Mouse (Mus musculus): ENCODE results near the gene Cd27. TPM values are rescaled to one million over a fixed set of nuclear protein-coding genes. Genes with fewer than 3 reads are reported as not detected.
"Not testable (repeated sequence)": the region's sequence is repeated elsewhere in the genome, so short reads cannot be mapped to it uniquely, and the experiment has no call there.

The Cd27 gene
- polyA plus RNA-seq, 1 experiment from 2014 or later = 2.3 TPM

- 23% methylated on average over 17 of the region's 17 CpGs for WGBS
- Histone ChIP-seq H3K4me2 (ENCODE audit: low read depth, low read length, severe bottlenecking) (peak overlapping the region; percentile 24; the same call in 1 of the 2 replicates), H3K4me3 (ENCODE audit: low read depth, low read length) (no peak overlapping the region), H3K9me3 (ENCODE audit: control insufficient read depth, low read length) (no peaks in the 10 kb centered on the region), H3K27ac (ENCODE audit: low read depth, low read length) (no peak overlapping the region), H3K9ac (ENCODE audit: low read length) (peak overlapping the region; percentile 33; the same call in 1 of the 2 replicates), H3K36me3 (ENCODE audit: control insufficient read depth, insufficient read depth, low read length) (no peaks in the 10 kb centered on the region), H3K27me3 (ENCODE audit: control insufficient read depth, insufficient read depth, low read length) (no peaks in the 10 kb centered on the region), H3K4me1 (replicated peaks; ENCODE audit: control insufficient read depth, insufficient read depth, low read length) (no peaks in the 10 kb centered on the region)
- peak; percentile 88 for ATAC-seq (replicated peaks; ENCODE audit: low FRiP score)
- DNase-seq (ENCODE audit: low spot score) = peak; percentile 89
Observed at GRCm38 (mm10) chr6:125271455-125272227, 34.8 kb upstream of the Cd27 start.

GRCm38 (mm10) chr6:125268799-125269198 is 32.0 kb upstream of the Cd27 start:
- no peak overlapping the region for H3K4me2 ChIP-seq (ENCODE audit: low read depth, low read length, severe bottlenecking)
- ATAC-seq (replicated peaks; ENCODE audit: low FRiP score) (no peak), DNase-seq (ENCODE audit: low spot score) (no peak)
- H3K4me3 ChIP-seq (ENCODE audit: low read depth, low read length) = no peak overlapping the region
- H3K9me3 ChIP-seq (ENCODE audit: control insufficient read depth, low read length) = no peaks in the 10 kb centered on the region
- no peaks in the 10 kb centered on the region for H3K27me3 ChIP-seq (ENCODE audit: control insufficient read depth, insufficient read depth, low read length)
- H3K36me3 ChIP-seq (ENCODE audit: control insufficient read depth, insufficient read depth, low read length) = no peaks in the 10 kb centered on the region
- WGBS = 53% methylated on average over 6 of the region's 6 CpGs
- no peak overlapping the region for H3K9ac ChIP-seq (ENCODE audit: low read length)
- H3K4me1 ChIP-seq (replicated peaks; ENCODE audit: control insufficient read depth, insufficient read depth, low read length) = no peaks in the 10 kb centered on the region
- H3K27ac ChIP-seq (ENCODE audit: low read depth, low read length) = no peak overlapping the region

GRCm38 (mm10) chr6:125267469-125267868 is 30.7 kb upstream of the Cd27 start:
- no peaks in the 10 kb centered on the region for H3K27me3 ChIP-seq (ENCODE audit: control insufficient read depth, insufficient read depth, low read length)
- WGBS = 85% methylated on average over 3 of the region's 3 CpGs
- DNase-seq (ENCODE audit: low spot score) = no peak

GRCm38 (mm10) chr6:125266600-125266999 is 29.8 kb upstream of the Cd27 start:
- H3K9ac ChIP-seq (ENCODE audit: low read length); H3K4me3 ChIP-seq (ENCODE audit: low read depth, low read length); H3K27ac ChIP-seq (ENCODE audit: low read depth, low read length); ATAC-seq (replicated peaks; ENCODE audit: low FRiP score); H3K27me3 ChIP-seq (ENCODE audit: control insufficient read depth, insufficient read depth, low read length); H3K4me1 ChIP-seq (replicated peaks; ENCODE audit: control insufficient read depth, insufficient read depth, low read length); DNase-seq (ENCODE audit: low spot score); H3K4me2 ChIP-seq (ENCODE audit: low read depth, low read length, severe bottlenecking); H3K9me3 ChIP-seq (ENCODE audit: control insufficient read depth, low read length); H3K36me3 ChIP-seq (ENCODE audit: control insufficient read depth, insufficient read depth, low read length): not testable (repeated sequence)
- WGBS = 66% methylated on average over 6 of the region's 6 CpGs

More at GRCm38 (mm10) chr6:125267469-125267868, 30.7 kb upstream of the Cd27 start:
- no peak for ATAC-seq (replicated peaks; ENCODE audit: low FRiP score)
- H3K4me2 ChIP-seq (ENCODE audit: low read depth, low read length, severe bottlenecking) = no peak overlapping the region
- H3K27ac ChIP-seq (ENCODE audit: low read depth, low read length) = no peak overlapping the region
- H3K36me3 ChIP-seq (ENCODE audit: control insufficient read depth, insufficient read depth, low read length) = no peaks in the 10 kb centered on the region
- H3K9ac ChIP-seq (ENCODE audit: low read length) = no peak overlapping the region
- H3K4me3 ChIP-seq (ENCODE audit: low read depth, low read length) = no peak overlapping the region
- no peaks in the 10 kb centered on the region for H3K9me3 ChIP-seq (ENCODE audit: control insufficient read depth, low read length)
- no peaks in the 10 kb centered on the region for H3K4me1 ChIP-seq (replicated peaks; ENCODE audit: control insufficient read depth, insufficient read depth, low read length)

- no peak overlapping the region for H3K27ac ChIP-seq (ENCODE audit: low read depth, low read length)
- H3K9me3 ChIP-seq (ENCODE audit: control insufficient read depth, low read length) = no peaks in the 10 kb centered on the region
- no peaks in the 10 kb centered on the region for H3K27me3 ChIP-seq (ENCODE audit: control insufficient read depth, insufficient read depth, low read length)
- H3K36me3 ChIP-seq (ENCODE audit: control insufficient read depth, insufficient read depth, low read length) = no peaks in the 10 kb centered on the region
- H3K4me3 ChIP-seq (ENCODE audit: low read depth, low read length) = no peak overlapping the region
- DNase-seq (ENCODE audit: low spot score) = no peak
- 78% methylated on average over 13 of the region's 13 CpGs for WGBS
- H3K4me2 ChIP-seq (ENCODE audit: low read depth, low read length, severe bottlenecking) = no peak overlapping the region
- no peak for ATAC-seq (replicated peaks; ENCODE audit: low FRiP score)
- H3K4me1 ChIP-seq (replicated peaks; ENCODE audit: control insufficient read depth, insufficient read depth, low read length) = no peaks in the 10 kb centered on the region
- H3K9ac ChIP-seq (ENCODE audit: low read length) = no peak overlapping the region
Observed at GRCm38 (mm10) chr6:125266091-125266490, 29.3 kb upstream of the Cd27 start.

GRCm38 (mm10) chr6:125265239-125265638 is 28.4 kb upstream of the Cd27 start:
- no peak for ATAC-seq (replicated peaks; ENCODE audit: low FRiP score)
- Histone ChIP-seq H3K4me1 (replicated peaks; ENCODE audit: control insufficient read depth, insufficient read depth, low read length) (no peaks in the 10 kb centered on the region), H3K4me2 (ENCODE audit: low read depth, low read length, severe bottlenecking) (no peak overlapping the region), H3K9me3 (ENCODE audit: control insufficient read depth, low read length) (no peaks in the 10 kb centered on the region), H3K4me3 (ENCODE audit: low read depth, low read length) (no peak overlapping the region), H3K36me3 (ENCODE audit: control insufficient read depth, insufficient read depth, low read length) (no peaks in the 10 kb centered on the region), H3K9ac (ENCODE audit: low read length) (no peak overlapping the region), H3K27me3 (ENCODE audit: control insufficient read depth, insufficient read depth, low read length) (no peaks in the 10 kb centered on the region), H3K27ac (ENCODE audit: low read depth, low read length) (no peak overlapping the region)
- 68% methylated on average over 10 of the region's 10 CpGs for WGBS
- DNase-seq (ENCODE audit: low spot score) = no peak

GRCm38 (mm10) chr6:125264219-125264618 is 27.4 kb upstream of the Cd27 start:
- no peaks in the 10 kb centered on the region for H3K36me3 ChIP-seq (ENCODE audit: control insufficient read depth, insufficient read depth, low read length)
- H3K27me3 ChIP-seq (ENCODE audit: control insufficient read depth, insufficient read depth, low read length) = no peaks in the 10 kb centered on the region
- no peak overlapping the region for H3K9ac ChIP-seq (ENCODE audit: low read length)
- no peaks in the 10 kb centered on the region for H3K9me3 ChIP-seq (ENCODE audit: control insufficient read depth, low read length)
- H3K4me3 ChIP-seq (ENCODE audit: low read depth, low read length) = no peak overlapping the region
- ATAC-seq (replicated peaks; ENCODE audit: low FRiP score) = no peak
- H3K27ac ChIP-seq (ENCODE audit: low read depth, low read length) = no peak overlapping the region
- no peaks in the 10 kb centered on the region for H3K4me1 ChIP-seq (replicated peaks; ENCODE audit: control insufficient read depth, insufficient read depth, low read length)
- 86% methylated on average over 9 of the region's 9 CpGs for WGBS
- DNase-seq (ENCODE audit: low spot score) = no peak
- no peak overlapping the region for H3K4me2 ChIP-seq (ENCODE audit: low read depth, low read length, severe bottlenecking)

GRCm38 (mm10) chr6:125260006-125260555 is 23.3 kb upstream of the Cd27 start:
- Histone ChIP-seq H3K27me3 (ENCODE audit: control insufficient read depth, insufficient read depth, low read length) (no peaks in the 10 kb centered on the region), H3K27ac (ENCODE audit: low read depth, low read length) (no peak overlapping the region), H3K9me3 (ENCODE audit: control insufficient read depth, low read length) (no peaks in the 10 kb centered on the region), H3K9ac (ENCODE audit: low read length) (no peak overlapping the region), H3K4me2 (ENCODE audit: low read depth, low read length, severe bottlenecking) (no peak overlapping the region), H3K4me1 (replicated peaks; ENCODE audit: control insufficient read depth, insufficient read depth, low read length) (no peaks in the 10 kb centered on the region), H3K36me3 (ENCODE audit: control insufficient read depth, insufficient read depth, low read length) (no peaks in the 10 kb centered on the region), H3K4me3 (ENCODE audit: low read depth, low read length) (no peak overlapping the region)
- DNase-seq (ENCODE audit: low spot score) (no peak), ATAC-seq (replicated peaks; ENCODE audit: low FRiP score) (no peak)
- WGBS = 85% methylated on average over 10 of the region's 10 CpGs
